Mouse (Mus musculus) cerebellum, adult 8-10 months (tissue): Measurements from ENCODE around the gene Lrba.

ENCODE experiments used
- DNase-seq: peaks from one replicate; pipeline ENCODE4 v3.0.0; 2022

Gene Lrba

DNA sequence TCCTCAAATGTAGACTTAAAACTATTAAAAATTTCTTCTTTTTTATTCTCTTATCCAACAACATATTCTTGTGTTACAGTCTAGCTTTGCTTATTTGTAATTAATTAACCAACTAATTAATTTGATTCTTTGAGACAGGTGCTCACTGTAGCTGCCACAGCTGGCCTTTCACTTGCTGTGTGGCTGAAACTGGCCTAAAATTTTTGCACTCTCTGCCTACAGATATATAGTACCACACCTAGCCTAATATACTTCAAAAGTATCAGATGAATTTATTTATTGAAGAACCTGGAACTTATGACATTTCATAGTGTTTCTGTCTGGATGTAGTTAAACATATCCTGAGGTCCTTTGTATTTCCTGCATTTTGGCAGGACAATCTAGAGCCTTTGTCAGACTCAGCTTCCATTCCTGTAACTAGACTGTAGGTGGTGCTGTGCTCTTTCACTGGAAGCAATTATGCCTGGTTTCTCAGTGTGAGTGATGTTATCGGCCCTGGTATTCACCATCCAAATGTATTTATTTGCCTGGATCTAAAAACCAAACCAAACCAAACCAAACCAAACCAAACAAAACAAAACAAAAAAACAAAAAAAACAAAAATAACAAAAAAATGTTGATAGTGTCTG, 43.7 kb downstream of the Lrba start:
- DNase-seq, result peak; percentile 14

DNA sequence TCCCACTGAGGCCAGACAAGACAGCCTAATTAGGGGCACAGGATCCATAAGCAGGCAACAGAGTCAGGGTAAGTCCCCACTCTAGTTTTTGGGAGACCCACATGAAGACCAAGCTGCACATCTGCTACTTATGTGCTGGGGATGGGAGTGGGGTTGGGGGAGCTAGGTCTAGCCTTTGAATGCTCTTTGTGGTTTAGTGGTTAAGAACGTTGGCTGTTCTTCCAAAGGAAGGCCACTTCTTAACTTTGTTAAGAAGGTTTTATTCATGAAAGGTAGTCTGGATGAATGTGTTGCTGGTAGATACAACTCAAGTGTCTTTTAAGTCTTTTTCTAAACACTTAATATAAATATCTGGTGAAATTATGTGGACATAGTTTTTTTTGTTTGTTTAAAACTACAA, 51.2 kb downstream of the Lrba start:
- DNase-seq, result no peak

DNA sequence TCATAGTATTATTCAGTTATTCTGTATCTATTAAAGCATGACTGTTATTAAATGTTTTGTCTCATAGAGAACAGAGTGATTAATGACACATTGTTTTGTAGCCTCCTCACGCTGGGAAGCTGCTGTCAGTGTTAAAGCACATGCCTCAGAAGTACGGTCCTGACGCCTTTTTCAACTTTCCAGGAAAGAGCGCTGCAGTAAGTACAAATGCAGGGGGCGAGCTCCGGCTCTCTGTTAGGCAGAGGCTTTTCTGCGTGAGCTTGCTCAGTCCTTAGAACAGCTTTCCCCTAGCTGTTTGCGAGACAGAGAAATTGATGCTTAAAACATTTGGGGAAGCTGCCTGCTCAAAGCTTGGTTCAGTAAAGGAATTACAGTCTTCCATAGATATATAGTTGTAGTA, 66.8 kb downstream of the Lrba start:
- no peak for DNase-seq

DNA sequence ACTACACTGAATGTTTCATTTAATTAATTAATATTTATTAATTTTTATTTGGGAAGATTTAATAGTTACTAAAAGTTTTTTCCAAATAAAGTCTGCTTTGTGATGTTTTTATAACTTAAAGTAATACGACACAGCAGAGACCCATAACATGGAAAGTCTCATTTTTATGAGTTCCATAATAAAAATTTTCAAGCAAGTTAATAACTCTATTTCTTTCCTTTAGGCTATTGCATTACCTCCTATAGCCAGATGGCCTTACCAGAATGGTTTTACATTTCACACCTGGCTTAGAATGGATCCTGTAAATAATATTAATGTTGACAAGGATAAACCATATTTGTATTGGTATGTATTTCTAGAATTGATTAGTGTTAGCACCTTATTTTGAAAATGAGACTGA, 70.4 kb downstream of the Lrba start:
- DNase-seq, result no peak

DNA sequence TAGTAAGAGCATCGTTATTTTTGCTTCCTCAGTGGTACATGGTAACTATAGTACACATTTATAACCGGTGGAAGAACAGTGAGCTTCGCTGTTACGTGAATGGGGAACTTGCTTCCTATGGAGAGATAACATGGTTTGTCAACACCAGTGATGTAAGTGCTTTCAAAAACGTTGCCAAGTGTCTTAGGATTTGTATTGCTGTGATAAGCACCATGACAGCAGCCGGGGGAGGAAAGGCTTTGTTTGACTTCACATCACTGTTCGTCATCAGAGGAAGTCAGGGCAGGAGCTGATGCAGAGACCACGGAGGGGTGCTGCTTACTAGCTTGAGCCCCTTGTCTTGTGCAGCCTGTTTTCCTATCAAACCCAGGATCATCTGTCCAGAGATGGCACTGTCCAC, 71.7 kb downstream of the Lrba start:
- DNase-seq, result no peak

DNA sequence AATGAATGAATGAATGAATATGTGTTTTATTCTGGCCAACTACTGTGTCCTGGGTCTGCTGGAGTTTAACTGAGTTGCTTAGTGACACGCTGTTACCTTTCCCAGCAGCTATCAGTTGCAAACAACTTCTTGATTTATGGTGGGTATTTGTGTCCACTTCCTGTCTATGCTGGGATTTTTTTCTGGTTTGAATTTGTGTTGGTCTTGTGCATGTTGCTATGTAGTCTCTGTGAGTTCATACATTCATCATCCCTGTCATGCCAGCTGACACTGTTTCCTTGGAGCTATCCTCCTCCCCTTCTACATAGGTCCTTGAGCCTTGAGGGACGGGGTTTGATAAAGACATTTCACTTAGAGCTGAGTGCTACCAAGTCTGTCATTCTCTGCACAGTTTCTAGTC, 84.4 kb downstream of the Lrba start:
- no peak for DNase-seq

DNA sequence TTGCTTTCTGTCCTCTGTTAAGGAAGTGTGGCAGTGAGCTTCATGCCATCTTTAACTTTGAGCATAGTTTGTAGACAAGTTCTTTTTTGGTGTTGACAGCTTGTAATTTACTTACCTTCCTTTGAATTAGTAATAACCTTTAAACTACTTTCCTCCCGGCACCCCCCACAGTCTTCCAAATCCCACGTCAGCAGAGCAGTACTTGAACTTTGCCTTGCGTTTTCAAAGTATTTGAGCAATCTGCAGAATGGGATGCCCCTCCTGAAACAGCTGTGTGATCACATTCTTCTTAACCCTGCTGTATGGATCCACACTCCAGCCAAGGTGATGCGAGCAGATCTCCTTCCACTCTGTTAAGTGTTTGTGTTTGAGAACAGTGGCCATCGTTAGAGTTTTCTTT, 85.7 kb downstream of the Lrba start:
- DNase-seq, result no peak

DNA sequence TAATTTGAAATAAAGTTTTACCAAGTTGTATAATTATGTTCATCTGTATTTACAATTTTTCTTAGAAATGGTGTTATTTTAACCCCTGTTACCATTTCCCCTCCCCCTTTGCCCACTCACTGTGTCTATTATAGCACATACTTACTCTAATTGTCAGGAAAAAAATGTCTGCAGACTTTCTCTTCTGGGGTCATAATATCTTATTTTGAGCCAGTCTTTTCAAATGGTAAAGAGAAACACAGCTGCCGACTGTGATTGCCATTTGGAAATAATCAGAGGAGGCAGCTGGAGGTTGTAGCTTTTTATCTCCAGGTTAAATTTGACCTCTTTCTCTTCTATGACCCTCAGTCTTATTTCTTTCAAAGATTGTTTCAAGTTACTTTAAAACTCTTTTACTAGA, 86.9 kb downstream of the Lrba start:
- DNase-seq, result no peak

DNA sequence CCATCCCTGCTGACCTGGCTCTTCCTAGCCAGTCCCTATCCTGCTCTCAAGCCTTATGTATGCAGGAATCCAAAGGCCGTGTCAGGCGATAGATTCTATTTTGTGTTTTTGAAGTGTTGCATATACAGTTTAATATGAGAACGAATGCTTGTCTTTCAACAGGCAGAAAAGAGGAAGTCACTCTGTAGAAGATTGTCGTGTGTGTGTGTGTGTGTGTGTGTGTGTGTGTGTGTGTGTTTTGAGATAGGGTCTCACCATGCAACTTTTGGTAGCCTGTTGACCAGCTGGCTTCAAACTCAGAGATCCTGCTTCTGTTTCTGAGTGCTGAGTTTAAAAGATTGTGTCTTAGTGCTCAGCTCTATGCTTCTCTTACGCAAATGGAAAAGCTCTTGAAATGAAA, 93.2 kb downstream of the Lrba start:
- no peak for DNase-seq

DNA sequence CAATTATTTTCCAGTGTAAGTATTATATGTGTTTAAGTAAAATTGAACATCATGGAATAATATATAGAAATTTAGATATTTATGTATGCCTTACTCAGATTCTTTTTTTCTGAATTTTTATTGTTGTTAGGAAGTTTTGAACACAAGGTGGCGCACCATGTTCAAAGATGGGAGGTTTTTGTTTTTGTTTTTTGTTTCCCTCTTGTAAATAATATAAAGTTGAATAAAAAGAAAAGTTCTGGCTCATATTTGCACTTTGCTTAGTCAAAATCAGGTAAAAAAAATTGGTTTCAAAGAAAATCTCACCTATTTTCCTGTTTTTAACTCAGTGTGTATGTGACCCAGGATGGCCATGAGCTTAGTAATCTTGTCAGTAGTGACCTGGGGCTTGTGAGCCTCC, 104.1 kb downstream of the Lrba start:
- DNase-seq, result peak; percentile 20

DNA sequence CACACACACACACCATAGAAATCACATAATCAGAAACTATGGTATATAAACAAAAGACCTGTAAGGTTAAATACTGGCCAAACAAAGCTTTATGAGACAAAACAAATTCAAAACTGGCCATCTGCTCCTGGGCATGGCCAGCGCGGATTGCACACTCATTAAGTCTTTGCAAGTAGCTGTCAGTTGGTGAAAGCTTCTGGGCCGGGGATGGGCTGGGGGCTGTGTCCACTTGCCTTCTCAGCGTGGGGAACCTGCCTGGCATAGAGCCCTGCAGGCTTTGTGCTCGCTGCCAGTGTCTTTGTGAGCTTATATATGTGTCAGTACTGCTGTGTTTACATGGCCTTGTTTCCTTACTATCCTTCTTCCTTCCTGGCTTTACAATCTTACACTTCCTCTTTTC, 118.8 kb downstream of the Lrba start:
- DNase-seq, result no peak

DNA sequence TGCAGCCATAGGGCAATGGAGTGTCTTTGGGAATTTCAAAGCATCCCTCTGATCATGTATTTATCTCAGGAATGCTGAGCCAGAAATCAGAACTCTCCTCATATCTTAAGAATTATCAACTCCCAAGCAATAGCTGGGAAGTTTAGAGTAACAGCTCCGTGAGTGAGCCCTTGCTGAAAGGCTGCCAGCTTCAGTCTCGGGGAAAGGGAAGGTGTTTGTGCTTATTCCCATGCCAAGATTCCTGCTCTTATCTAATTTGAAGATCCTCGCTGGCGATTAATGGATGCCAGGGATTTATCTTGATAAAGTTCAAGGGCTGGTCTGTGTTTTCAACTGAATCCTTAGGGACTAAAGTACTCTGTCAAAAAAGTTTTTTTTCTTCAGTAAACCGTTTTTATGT, 138.0 kb downstream of the Lrba start:
- no peak for DNase-seq

DNA sequence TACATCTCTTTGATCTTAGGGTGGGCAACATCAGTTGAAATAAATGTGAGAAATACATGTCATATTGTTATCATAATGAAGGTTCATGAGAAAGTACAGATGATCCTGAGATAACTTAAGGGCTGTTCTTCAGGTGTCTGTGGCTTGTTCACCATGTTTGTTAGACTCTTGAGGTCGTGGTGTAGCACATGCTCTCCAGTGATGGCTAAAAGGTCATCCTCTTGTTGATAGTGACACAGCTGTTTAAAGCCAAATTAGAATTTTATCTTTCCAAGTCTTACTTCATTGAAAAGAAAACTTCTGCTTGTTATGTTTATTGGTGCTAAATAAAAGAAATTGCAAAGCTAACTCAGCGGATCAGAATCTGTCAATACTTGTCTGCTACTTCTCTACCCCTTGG, 147.0 kb downstream of the Lrba start:
- no peak for DNase-seq

DNA sequence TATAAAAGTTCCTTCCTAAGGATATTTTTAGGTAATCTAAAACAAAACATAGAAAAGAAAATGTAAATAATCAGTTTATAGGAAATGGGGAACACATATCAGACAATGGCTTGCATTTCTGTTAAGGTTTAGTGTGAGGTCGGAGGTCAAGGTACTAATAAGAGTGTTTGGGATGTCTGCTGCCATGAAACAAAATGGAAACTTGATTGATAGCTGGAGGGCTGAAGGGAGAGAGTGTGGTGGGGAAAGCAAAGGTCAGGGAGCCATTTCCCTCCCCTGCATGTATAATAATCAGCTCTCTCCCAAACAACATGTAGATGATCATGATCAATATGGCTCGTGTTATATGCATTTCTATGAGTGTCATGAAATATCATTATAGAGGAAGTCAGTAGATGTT, 150.8 kb downstream of the Lrba start:
- no peak for DNase-seq

DNA sequence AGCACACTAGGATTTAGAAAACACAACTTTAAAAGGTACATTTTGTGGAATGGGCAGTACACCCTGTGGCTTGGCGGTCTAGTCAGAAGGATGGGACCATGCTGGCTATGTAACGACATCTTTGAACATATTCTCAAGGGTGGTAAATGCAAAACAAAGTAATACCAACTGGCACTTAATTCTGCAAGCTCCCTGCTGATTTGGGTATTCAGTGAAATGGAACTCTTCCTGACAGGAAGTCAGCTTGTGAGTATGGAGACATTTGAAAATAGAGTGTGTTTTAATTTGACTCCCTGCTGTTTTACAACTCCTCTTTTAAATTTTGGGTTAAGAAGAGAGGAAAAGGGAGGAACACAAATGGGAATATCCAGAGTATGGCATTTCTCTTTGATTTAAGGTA, 158.1 kb downstream of the Lrba start:
- DNase-seq, result no peak

DNA sequence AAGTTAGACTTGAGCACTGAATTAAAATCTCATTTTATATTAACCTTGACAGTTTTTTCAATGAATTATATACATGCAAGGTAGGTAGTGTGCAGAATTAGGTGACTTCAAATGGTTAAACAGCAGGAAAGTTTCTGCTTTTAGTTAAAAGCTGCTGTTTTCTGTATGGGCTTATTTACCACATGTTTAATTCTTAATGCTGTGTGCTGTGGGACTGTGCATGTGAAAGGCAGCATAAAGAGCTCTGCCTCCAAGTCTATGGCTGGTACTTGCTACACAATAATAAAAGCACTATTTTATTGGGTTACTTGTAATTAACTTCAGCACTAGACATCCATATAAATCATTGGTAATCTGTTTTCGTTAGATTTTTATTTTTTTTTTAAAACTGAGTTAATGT, 160.6 kb downstream of the Lrba start:
- no peak for DNase-seq

DNA sequence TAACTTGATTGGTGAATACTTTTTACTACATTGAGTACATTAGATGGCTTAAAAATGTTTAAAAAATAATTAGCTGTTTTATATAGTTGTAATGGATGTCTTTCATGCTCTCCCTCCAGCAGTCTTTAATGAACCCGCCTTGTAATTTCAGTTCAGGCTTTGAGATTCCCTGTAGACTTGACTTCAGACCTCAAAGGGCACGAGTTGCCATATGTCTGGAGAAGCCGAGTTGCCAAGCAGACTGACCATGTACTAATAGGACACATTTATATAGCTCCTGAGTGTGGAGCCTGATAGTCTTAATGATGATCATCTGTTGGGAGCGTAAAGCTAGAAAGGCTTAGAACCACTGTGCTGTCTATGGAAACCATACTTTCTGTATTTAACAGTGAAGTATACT, 161.8 kb downstream of the Lrba start:
- DNase-seq, result no peak

DNA sequence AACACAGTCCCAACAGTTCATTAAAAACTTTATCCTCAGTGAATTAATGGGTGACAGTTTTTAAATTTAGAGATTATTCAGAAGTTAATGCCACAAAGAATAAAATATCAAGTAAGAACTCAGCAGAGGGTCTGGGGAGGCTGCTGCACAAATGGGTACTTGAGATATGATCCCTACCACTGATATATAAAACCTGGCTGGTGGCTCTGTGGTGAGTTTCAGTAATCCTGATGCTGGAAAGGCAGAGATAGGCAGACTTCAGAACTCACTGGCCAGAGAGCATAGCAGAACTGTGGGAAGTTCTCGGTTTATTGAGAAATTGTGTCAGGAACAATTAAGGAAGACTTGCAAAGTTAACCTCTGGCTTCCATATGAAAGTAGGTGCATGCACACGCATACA, 199.3 kb downstream of the Lrba start:
- no peak for DNase-seq

DNA sequence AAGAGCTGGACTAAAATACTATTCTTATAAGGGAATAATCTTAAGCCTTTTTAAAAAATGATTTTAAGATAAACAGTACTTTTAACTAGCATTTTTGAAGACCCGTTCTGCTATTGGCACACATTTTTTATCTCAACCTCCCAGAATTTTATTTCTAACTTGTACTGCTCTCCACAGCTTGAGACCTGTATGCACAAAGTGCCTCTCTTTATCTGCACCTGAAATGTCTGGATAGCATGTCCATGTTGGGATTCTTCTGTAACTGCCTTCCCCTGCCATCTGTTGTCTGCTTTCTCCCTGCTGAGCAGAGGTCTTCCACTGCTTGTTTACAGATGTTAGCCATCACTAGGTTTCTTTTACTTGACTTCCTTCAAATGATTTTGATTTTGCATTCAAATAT, 202.3 kb downstream of the Lrba start:
- no peak for DNase-seq

DNA sequence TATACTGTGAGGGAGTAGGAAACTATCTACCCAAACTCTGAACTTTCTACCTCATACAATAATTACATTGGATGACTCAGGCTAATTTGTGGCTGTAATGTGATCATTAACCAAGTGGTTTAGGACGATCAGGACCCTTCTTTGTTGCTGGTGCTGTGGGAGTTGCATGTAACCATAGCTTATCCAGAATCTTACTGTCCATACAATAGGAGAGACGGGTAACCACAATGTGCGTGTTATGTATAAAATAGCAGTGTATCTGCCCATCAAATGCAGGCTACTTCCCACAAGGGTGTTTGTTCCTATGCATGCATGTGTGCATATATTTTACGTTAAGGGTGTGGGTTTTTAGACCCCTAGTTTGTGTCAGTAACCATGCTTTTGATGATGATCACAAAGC, 219.0 kb downstream of the Lrba start:
- no peak for DNase-seq

DNA sequence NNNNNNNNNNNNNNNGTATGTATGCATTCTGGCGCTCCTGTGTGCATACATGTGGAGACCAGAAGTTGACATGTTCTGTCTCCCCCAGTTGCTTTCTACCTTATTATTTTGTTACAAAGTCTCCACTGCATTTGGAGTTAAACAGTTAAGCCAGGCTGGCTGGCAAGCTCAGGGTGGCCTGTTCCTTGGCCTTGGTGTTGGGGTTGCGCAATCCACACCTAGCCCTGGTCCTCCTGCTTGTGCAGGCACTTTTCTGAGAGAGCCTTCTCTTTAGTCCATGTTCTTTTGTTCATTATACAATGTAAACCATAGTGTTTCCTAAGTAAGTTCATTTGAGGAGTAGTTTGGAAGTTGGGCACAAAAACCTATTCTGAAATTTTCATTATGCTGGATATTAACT, 226.7 kb downstream of the Lrba start:
- no peak for DNase-seq

DNA sequence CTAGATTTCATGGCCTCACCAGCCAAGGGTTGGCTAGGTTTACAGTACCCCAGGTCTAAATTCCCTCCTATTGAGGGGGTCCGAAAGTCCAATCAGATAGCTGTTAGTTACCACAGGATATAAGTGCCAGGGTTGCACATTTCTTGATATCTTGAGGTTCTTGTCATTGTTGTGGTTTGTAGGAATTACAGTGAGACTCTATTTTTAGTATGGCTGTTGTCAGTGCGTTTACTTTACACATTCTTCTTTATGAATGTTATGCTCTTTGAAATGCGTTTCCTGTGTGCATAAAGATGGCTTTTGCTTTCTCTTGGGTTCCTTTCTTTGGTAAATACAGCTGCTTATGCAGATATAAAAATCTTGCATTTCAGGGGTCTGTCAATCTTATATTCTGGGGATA, 237.1 kb downstream of the Lrba start:
- no peak for DNase-seq

DNA sequence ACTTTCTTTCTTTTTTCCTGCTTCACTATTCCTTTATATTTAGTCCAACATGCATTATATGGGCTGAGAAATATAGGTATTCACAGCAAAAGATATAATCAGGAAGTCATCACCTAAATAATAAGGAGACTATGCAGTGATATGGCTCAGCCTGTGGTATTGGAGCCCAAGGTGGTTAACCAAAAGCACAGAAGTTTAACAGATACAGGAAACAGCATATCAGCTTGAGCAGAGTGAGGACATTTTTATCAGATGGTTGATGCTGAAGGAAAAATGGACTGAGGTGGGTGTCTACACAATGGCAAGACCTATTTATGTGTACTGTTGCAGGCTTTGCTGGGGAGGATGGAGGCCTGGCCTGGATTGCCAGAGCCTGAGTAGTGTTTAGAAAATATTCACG, 265.5 kb downstream of the Lrba start:
- no peak for DNase-seq

DNA sequence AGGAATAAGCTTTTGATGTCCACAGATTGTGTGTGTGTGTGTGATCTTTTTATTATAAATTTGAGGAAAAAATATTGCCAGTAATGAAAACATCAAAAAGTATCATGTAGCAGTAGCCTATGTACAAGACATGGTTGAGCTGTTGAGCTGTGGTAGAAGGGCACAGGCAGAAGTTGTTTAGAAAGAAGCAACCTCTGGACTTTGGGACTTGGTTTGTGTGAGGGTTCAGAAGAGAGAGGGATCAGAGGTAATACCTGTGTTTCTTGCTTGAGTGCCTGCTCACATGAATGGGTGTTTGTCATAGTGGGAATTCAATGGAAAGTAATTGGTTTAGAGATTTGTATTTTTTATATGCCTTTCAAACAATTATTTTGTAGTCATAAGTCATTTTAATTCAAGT, 276.1 kb downstream of the Lrba start:
- no peak for DNase-seq

DNA sequence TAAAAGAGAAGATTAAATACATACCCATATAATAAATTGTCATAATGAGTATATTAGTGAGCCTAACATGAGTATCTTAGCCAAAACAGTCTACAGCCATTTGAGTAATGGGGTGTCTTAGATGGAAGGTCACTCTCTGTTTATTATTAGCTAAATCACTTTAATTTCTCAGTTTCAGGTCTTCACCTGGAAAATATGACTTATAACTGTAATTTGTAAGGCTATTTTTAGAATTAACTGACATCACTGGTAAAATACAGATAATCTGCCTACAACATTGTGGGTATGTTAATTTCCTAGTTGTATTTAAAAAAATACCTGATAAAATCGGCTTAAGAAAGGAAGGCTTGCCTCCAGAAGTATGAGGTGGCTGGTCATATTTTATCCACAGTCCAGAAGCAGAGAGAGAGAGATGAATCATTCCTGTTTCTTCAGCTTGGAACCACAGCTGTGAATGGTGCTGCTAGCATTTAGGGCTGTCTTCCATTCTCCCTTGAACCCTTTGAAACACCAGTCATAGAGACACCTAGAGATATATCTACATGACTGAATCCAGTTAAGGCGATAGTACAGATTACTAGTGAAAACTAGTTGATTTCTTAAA, 294.1 kb downstream of the Lrba start:
- no peak for DNase-seq
